Mouse (Mus musculus) embryonic facial prominence, embryonic 11.5 days (tissue): Measurements from ENCODE around the gene Mterf4. TPM values are rescaled to one million over a fixed set of nuclear protein-coding genes. Genes with fewer than 3 reads are reported as not detected.
A peak's percentile ranks its signal among the peaks of the same experiment; 100 is the strongest.

Experiments
- ATAC-seq: fragments of 200-750 bp; cut with Nextera tagmentation; replicated peaks from 2 replicates; pipeline ENCODE4 v1.8.0; 2017; ENCODE audit warnings: low read depth; ENCODE audit not compliant: insufficient number of reproducible peaks, low FRiP score, low TSS enrichment
- DNase-seq: peaks from one replicate; pipeline ENCODE4 v3.0.0-alpha.2; 2015; ENCODE audit warnings: low spot score
- H3K27ac ChIP-seq: fragments of 300-500 bp; sonication (generic); replicated peaks from 2 replicates; pipeline ENCODE4 v1.5.1; 2014; ENCODE audit warnings: mild to moderate bottlenecking, low read depth, low read length, control low read depth
- H3K27me3 ChIP-seq: fragments of 300-500 bp; sonication (generic); 2 replicates; pipeline ENCODE4 v1.6.1; 2014; ENCODE audit warnings: mild to moderate bottlenecking, low read length, moderate library complexity, mixed read lengths; ENCODE audit not compliant: control insufficient read depth, insufficient read depth
- H3K36me3 ChIP-seq: fragments of 300-500 bp; sonication (generic); replicated peaks from 2 replicates; pipeline ENCODE4 v1.6.1; 2014; ENCODE audit warnings: low read depth, mild to moderate bottlenecking, low read length, moderate library complexity, mixed read lengths; ENCODE audit not compliant: control insufficient read depth, insufficient read depth
- H3K4me1 ChIP-seq: fragments of 300-500 bp; sonication (generic); 2 replicates; pipeline ENCODE4 v1.6.1; 2014; ENCODE audit warnings: low read length, mixed read lengths; ENCODE audit not compliant: control insufficient read depth, insufficient read depth
- H3K4me2 ChIP-seq: fragments of 300-500 bp; sonication (generic); 2 replicates; pipeline ENCODE4 v1.6.1; 2014; ENCODE audit warnings: low read depth, mild to moderate bottlenecking, control low read depth, low read length, moderate library complexity
- H3K4me3 ChIP-seq: fragments of 300-500 bp; sonication (generic); 2 replicates; pipeline ENCODE4 v1.5.1; 2014; ENCODE audit warnings: low read depth, low read length, control low read depth
- H3K9ac ChIP-seq: fragments of 300-500 bp; sonication (generic); replicated peaks from 2 replicates; pipeline ENCODE4 v1.6.1; 2014; ENCODE audit warnings: mild to moderate bottlenecking, control low read depth, low read length
- H3K9me3 ChIP-seq: fragments of 300-500 bp; sonication (generic); replicated peaks from 2 replicates; pipeline ENCODE4 v1.6.1; 2016; ENCODE audit warnings: mild to moderate bottlenecking, low read length, inconsistent platforms, mixed read lengths; ENCODE audit not compliant: control insufficient read depth
- WGBS: fragments of 180-500 bp; shearing (Covaris S2); extraction: QIAGEN DNeasy Blood & Tissue Kit; methylation state at CpG from one replicate; pipeline ENCODE4 v1.1.7; 2014; 5-methylcytosine and 5-hydroxymethylcytosine counted together
- polyA plus RNA-seq: library from polyadenylated mRNA; unstranded; fragments of >200 nt; fragmentation: Nextera tagmentation; extraction: Ambion mirVana; gene quantifications from 2 replicates; pipeline ENCODE4 v1.2.1, GENCODE M21; 2014

Gene Mterf4
- 32.5 and 34.9 TPM in 2 replicates for polyA plus RNA-seq

GRCm38 (mm10) chr1:93305581-93306337 is at the start of gene Mterf4:
Gene Mterf4, minus strand, starts transcription at chr1:93305915.
- peak within 1 kb of the TSS; percentile 85 for H3K4me3 ChIP-seq
- peak; percentile 88 for ATAC-seq
- H3K4me2 ChIP-seq = peak within 1 kb of the TSS; percentile 75
- DNase-seq = peak; percentile 89
- no peaks in the 10 kb centered on the region for H3K27me3 ChIP-seq
- 0 out of 2 replicates have a peak within 1 kb of the TSS, but pooled peaks have one; percentile 20 for H3K27ac ChIP-seq
- H3K9me3 ChIP-seq = no peaks in the 10 kb centered on the region
- H3K36me3 ChIP-seq = peaks cover 6% of the 10 kb centered on the region
- H3K4me1 ChIP-seq = no peaks in the 10 kb centered on the region
- peak within 1 kb of the TSS; percentile 85 for H3K9ac ChIP-seq
- 8% methylated on average over 36 of the region's 36 CpGs for WGBS

DNA sequence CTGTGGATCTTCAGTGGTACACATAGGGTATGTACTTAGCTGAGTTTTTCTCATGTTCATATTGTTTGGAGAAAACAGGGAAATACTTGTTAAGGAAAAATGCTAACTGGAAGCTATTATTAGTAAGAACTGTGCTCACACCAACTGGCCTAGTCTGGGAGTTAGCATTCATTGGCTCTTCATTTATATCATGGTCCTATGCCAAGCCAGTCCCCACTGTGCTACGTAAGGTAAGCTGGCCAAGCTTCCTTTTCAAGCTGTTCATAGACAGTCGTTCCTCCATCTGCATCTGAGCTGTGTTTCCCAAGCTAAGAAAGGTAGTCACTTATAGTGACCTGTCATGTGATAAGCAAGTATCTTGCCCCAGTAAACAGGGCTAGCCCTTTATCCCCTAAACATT is 47.0 kb upstream of the Mterf4 start:
- H3K9me3 ChIP-seq = no peaks in the 10 kb centered on the region
- no peak overlapping the region for H3K9ac ChIP-seq
- peaks cover 10% of the 10 kb centered on the region for H3K36me3 ChIP-seq
- no peak overlapping the region for H3K4me3 ChIP-seq
- WGBS = 93% methylated on average over 2 of the region's 2 CpGs
- H3K27ac ChIP-seq = no peak overlapping the region
- ATAC-seq = no peak
- no peaks in the 10 kb centered on the region for H3K4me1 ChIP-seq
- no peaks in the 10 kb centered on the region for H3K27me3 ChIP-seq
- DNase-seq = no peak
- H3K4me2 ChIP-seq = no peak overlapping the region

DNA sequence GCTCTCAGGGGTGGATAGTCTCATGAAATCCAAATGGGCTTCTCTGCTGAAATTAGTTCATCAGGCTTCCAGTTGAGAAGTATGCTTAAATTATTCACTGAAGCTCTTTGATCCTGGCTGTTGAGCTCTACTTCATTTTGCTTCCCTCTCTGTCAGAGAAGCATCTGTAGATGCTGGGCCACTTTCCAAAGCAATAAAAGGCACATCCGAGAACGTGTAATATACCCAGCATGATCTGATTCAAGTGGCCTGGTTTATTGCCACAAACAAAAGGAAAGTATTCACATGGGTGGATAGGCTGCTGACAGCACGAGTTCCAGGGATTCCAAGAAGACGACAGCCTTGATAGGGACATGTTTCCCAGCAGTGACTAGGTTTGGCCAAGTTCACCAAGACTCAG is 44.0 kb upstream of the Mterf4 start:
- Histone ChIP-seq H3K4me3 (no peak overlapping the region), H3K4me1 (no peaks in the 10 kb centered on the region), H3K27ac (no peak overlapping the region), H3K36me3 (peaks cover 10% of the 10 kb centered on the region), H3K9me3 (no peaks in the 10 kb centered on the region), H3K9ac (no peak overlapping the region), H3K4me2 (no peak overlapping the region), H3K27me3 (no peaks in the 10 kb centered on the region)
- no peak for ATAC-seq
- no peak for DNase-seq
- 81% methylated on average over 4 of the region's 4 CpGs for WGBS

DNA sequence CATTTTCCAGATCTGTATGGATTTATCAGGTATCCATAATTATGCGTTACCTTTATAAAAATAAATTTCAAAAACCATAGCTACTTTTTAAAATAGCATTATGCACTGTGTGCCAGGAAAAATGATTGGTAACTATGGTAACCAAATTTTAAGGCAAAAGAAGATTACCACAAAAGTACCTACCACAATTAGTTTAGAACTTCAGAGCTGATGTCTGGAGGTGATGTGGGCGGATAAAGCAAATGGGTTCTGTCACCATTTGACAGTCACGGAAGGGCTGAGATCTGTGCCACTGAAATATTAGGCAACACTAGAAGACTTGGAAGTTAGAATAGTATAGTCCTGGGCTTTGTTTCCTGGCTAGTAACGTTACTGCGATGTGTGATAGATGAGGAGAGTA is 41.5 kb upstream of the Mterf4 start:
- no peaks in the 10 kb centered on the region for H3K27me3 ChIP-seq
- no peak overlapping the region for H3K9ac ChIP-seq
- DNase-seq (no peak), ATAC-seq (no peak)
- peaks cover 3% of the 10 kb centered on the region for H3K4me1 ChIP-seq
- H3K4me3 ChIP-seq = no peak overlapping the region
- WGBS = 93% methylated on average over 5 of the region's 5 CpGs
- no peak overlapping the region for H3K27ac ChIP-seq
- H3K36me3 ChIP-seq = peaks cover 5% of the 10 kb centered on the region
- no peaks in the 10 kb centered on the region for H3K9me3 ChIP-seq
- H3K4me2 ChIP-seq = no peak overlapping the region

DNA sequence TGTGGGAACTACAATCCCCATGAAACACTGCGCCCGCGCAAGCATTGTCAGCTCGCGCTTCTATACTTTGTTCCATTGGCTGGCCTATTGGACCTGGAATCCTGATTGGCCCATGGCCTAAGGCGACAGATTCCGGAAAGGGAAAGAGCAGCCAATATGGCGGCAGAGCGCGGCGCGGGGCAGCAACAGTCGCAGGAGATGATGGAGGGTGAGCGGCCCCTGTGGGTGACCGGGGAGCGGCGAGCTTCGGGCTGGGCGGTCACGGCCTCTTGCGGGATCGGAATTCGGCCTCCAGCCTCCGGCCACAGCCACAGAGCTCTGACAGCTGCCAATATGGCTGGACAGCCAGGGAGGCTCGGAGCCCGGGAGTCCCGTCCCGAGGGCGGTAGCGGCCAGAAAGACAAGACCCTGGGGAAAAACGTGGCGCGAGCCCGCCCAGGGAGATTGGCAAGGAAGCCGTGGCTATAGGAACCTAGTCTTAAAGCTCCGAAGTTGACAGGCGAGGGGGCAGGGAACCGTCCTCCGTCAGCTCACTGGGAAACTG is 37.9 kb upstream of the Mterf4 start:
- Histone ChIP-seq H3K27me3 (no peaks in the 10 kb centered on the region), H3K9me3 (no peaks in the 10 kb centered on the region), H3K4me3 (peak overlapping the region; percentile 87), H3K9ac (peak overlapping the region; percentile 82), H3K4me1 (peaks cover 3% of the 10 kb centered on the region), H3K27ac (no peak overlapping the region), H3K36me3 (peaks cover 2% of the 10 kb centered on the region), H3K4me2 (peak overlapping the region; percentile 69)
- 0% methylated on average over 39 of the region's 39 CpGs for WGBS
- DNase-seq (peak; percentile 98), ATAC-seq (peak; percentile 97)

DNA sequence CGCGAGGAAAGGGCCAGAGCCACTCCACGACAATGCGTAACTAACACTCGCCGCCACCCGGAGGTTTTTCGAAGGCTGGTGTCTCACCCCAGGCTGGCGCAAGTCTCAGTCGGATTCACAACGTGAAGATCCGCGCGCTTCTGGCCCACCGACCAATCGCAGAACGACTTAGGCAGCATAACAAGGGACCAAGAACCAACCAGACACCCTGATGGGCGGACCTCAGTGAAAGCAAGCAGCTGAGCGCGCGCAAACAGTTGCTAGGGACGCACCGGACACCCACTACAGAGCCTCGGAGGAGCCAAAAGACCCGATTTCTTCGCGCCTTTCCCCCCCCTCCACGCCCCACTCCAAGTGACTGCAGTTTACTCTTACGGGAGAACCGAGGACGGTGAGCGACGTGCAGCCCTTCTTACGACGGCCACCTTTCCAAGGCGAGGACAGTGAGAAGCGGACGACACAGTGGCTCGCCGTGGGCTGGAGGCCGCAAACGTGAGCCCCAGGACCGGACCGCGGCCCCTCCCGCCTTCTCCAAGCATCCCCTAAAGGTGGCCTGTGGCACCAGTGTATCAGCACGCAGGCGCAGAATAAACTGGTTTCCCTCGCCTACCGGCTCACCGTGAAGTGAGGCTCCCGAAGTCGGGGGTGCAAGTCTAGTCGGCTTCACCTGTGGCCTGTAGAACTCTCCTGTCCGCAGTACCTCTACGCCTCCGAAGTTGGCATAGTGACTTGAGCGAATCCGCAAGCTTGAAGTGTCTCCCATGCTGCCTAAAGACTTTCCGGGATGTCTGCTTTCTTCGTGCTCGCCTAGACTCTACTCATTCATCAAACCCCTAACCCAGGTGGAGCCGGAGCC is 37.2 kb upstream of the Mterf4 start, which contains the start of the genes Ppp1r7 and Pask:
Gene Ppp1r7, plus strand, starts transcription at position 207 of the 856 bp plus-strand sequence.
Gene Pask, minus strand, starts transcription at position 835 of the 856 bp plus-strand sequence.
- no peaks in the 10 kb centered on the region for H3K27me3 ChIP-seq

GRCm38 (mm10) chr1:93334621-93335020 is 28.9 kb upstream of the Mterf4 start:
- no peak overlapping the region for H3K4me2 ChIP-seq
- ATAC-seq (no peak), DNase-seq (no peak)
- 76% methylated on average over 2 of the region's 2 CpGs for WGBS
- H3K9me3 ChIP-seq = no peaks in the 10 kb centered on the region
- no peak overlapping the region for H3K27ac ChIP-seq
- no peak overlapping the region for H3K9ac ChIP-seq
- no peaks in the 10 kb centered on the region for H3K4me1 ChIP-seq
- no peaks in the 10 kb centered on the region for H3K36me3 ChIP-seq
- H3K27me3 ChIP-seq = no peaks in the 10 kb centered on the region
- H3K4me3 ChIP-seq = no peak overlapping the region

More for the DNA sequence above, 37.2 kb upstream of the Mterf4 start, which contains the start of the genes Ppp1r7 and Pask:
- Histone ChIP-seq H3K9me3 (no peaks in the 10 kb centered on the region), H3K4me3 (peak within 1 kb of the TSS; percentile 87), H3K27ac (peak within 1 kb of the TSS; percentile 72), H3K9ac (peak within 1 kb of the TSS; percentile 82), H3K36me3 (peaks cover 2% of the 10 kb centered on the region), H3K4me2 (peak within 1 kb of the TSS; percentile 69), H3K4me1 (peaks cover 3% of the 10 kb centered on the region)
- WGBS = under 1% methylated on average over 63 of the region's 63 CpGs
- ATAC-seq (peak; percentile 92), DNase-seq (peak; percentile 99)
